Mouse (Mus musculus): Measurements from ENCODE around the gene Thra. TPM values are rescaled to one million over a fixed set of nuclear protein-coding genes. Genes with fewer than 3 reads are reported as not detected.
A peak's percentile ranks its signal among the peaks of the same experiment; 100 is the strongest.

The Thra gene
- total RNA-seq, 2 experiments from 2014 or later: 956 to 985 TPM

DNA sequence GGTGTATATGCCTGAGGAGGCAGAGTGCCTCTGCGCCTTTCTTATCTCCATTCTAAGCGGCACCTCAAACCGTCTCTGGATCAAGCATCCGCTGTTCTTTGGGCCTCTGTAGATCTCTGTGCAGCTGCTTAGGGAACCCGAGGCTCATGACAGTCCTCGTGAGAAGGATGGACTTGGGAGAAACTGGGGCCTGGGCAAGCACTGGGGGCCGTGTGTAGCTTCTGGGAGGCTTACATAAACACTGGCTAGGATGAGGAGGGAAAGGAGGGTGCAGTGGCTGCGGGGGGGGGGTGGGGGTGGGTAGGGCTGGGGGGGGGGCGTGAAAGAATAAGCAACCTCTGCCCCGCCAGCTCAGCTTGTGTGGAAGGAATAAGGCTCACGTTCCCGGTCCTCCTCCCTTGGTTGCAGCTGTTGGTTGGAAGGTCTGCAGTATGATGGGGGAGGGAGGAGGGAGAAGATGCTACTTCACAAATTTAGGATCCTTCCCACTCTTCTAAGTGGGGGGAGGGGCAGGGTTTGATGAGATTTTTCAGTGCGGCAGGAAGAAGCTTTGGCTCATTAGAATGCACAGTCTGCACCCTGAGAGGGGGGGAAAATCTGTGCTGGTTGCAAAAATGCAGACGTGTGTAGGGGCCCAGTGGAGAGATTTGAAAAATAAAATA lies 41.5 kb downstream of the Thra start:
- DNase-seq: no peak

DNA sequence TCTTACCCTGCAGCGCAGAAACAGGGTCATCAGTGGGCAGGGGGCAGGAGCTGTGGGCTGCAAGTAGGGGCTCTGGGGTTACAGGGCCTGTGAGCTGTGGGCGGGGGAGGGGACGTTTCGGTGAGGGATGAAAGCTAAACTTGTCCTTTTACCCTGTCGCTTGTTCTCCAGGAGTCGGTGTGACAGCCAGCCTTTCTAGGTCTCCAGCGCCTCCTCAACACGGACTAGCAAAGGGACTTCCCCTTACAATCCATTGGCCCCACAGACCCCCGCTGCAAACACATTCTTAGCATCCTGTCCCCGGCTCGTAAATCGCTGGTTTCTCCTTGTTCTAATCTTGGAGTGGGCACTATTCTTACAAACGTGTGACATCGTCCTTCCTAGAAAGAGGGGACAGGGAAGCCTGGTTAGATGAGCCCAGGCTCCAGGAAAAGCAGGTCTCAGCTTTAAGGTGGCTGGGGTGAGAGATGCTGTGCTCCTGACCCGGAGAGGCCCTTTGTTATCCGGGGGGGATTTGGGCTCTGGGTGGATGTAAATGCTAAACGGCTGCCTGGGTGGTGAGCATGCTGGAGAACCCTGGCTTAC lies 42.3 kb downstream of the Thra start:
- no peak for DNase-seq

DNA sequence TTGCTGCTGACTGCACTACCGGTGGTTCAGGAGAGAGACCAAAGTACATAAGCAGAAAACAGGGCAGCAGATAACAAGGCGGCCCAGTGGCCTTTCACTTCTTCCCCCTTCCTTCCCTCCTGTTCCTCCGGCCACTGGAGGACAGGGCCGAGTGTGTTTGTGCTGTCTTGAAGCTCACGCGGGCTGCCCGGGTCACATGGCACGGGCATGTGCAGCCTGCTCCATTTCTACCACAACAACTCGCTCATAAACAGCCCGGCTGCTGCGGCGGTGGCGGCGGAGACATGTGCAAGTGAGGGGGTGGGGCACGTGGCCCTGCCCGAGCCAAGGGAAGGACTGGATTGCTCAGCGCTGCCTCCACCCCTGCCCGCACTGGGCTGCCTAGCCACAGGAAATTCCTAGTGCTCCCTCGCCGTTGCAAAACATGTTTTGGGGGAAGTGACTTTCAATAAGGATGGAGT lies 42.8 kb downstream of the Thra start:
- peak; percentile 95 to 97 for DNase-seq

DNA sequence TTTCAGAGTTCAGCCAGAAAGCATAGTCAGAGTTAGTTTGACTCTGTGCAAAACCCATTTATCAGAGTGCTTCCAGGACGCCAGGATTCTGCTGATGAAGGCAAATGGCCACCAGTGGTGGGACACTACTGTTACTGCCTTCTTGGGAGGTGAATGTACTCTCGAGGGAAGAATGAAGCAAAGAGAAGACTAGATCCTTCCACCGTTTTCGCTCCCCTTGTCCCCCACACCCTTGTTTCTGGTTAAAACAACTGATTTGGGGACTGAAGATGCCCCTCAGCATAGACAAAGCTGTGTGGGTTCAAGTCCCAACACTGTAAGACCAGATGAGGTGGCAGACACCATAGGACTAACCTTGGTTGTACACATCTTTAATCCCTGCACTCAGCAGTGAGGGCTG lies 43.7 kb downstream of the Thra start:
- no peak for DNase-seq

DNA sequence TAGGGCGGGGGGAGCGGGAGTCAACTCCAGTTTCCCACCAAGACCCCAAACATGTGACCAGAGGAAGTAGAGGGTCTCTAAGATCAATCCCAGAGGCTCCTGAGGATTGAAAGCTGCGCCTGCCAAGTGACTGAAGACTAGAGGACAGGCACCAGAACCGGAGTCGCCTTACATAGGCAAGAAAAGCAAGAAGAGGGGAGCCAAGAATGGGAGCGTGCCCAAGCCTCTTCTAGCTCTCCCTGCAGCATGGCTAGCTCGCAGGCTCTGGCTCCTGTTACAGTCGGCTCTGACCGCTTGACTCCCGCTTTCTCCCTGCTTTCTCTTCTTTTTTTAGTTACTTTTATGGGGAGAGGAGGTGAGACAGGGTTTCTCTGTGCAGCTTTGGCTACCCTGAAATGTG lies 44.8 kb downstream of the Thra start:
- no peak for DNase-seq

DNA sequence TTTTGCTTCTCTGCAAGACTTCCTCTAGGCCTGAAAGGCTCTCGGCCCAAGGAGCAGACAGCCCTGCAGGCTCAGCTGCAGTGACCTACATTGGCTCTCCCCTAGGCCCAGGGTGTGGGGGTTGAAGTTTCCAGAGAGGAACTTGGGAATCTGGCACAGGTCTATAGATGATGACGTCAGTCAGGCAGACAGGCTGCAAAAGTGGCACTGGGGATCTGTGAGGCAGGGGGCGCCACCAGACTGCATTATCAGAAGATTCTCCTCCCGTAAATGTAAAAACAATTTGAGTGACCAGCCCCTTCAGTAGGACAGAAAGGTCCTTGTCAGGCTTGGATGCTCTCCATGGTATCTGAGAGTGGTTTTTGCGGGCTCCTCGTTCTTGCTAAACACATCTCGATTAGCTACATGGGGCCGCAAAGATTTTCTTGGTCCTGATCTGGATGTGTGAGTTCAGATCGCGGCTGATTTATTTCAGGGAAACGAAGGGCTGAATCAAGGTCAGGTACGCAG lies 45.4 kb downstream of the Thra start:
- DNase-seq: peak; percentile 78 to 79

DNA sequence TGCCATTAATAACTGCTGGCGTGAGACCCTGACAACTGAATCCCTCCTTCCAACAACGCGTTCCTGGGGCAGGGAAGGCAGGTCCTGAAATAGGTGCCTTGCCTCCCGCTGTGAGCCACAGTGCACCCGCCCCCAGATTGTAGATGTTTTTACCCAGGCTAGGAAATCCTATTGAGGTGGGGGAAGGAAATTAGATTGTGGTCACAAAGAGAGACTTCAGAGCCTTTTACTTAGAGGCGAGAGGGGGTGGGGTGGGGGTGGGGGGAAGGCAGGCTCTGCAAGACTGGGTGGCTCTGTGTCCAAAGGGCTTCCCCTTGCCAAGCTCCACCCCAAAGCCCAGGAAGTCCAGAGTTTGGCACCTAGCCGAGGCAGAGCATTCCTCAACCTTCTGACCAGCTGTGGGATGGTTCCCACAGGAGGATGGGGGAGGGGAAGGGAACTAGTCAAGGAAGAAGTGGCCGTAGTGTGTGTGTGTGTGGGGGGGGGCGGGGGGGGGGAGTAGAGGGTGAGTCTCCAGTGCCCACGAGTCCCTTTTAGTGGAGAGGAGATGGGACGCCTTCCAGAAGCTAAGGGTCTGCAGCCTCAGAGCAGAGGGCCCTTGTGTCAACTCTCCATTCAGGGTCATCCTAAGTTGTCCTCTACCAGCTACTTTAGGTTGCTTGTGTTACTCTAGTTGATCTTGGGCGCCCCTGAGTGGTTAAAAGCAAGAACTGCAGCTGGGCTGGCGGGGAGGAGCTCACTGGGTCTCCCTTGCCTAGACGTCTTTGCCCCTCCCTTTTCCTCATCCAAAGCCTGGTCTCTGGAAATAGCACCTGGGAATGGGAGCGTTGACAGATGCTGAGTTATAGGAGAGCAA lies 46.1 kb downstream of the Thra start:
- peak; percentile 94 for DNase-seq

DNA sequence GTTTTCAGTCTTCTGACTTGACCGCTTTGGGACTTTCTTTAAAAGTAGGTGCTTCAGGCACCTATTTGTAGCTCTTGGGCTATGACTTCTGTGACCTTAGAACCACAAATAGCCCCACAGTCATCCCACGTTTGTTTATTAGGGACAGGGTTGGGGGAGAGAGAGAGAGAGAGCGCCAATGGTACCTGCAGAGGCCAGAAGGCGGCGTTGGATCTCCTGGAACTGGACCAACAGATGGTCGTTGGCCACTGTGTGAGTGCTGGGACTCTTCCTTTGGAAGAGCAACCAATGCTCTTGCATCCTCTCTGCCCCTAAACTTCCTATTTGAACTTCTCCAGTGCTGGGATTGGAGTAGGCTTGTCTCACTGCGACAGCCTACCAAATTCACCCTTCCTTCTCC lies 46.8 kb downstream of the Thra start:
- DNase-seq: no peak

DNA sequence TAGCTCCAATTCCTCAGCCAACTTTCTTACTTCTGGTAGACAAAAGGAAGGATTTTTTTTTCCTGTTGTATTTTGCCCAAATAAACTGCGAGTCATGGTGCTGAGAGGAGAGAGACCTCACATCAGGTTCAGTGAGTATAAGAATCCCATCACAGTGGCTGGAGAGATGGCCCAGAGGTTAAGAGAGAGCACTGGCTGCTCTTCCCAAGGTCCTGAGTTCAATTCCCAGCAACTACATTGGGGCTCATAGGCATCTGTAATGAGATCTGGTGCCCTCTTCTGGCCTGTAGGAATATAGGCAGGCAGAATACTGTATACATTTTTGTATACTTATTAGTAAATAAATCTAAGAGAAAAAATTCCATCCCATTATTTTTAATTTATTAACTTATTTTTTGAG lies 47.3 kb downstream of the Thra start:
- no peak for DNase-seq

DNA sequence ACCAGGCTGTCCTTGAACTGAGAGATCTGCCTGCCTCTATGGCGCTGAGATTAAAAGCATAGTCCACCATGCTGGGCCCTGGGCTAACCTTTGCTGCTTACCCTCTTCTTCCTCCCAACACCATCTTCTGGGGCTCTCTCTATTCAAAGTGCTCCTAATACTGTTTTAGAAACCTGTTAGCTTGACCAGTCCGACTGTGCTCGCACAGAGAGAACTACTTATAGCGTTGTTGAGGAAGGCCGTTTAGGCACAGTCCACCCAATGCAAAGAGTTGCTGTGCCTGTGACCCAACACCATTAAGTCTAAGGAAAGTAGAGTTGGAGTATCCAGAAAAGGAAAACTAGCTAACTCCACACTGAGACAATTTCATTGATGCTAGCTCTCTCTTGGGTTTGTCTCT lies 47.7 kb downstream of the Thra start:
- no peak for DNase-seq

DNA sequence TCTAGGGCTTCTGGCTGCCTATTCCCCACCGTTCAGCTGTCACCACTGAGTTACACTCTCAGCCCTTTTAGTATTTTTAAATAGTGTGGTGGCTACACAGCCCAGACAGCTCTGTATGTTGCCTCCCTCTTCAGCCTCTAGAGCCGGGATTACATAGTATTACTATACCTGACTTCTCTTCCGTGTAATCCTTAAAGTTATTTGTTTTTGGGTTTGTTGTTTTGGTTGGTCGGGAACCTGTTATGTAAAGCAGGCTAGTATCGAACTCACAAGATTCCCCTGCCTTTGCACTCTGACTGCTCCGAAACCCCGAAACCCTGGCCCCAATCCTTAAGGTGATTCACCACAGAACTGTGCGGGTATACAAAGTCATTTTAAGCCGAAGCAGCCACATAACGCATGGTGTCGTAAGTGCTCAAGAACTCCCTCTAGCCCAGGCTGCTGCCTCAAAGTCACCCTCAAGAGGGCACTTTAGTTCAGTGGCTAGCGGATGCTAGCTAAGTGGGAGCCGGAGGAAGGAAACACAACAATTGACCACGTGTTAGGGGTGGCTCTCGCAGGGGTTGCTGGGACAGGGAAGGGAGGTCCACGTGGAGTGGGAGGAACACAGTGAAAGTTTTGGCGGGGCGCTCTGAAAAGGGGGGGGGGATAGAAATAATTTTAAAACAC lies 48.2 kb downstream of the Thra start:
- peak; percentile 80 to 83 for DNase-seq

DNA sequence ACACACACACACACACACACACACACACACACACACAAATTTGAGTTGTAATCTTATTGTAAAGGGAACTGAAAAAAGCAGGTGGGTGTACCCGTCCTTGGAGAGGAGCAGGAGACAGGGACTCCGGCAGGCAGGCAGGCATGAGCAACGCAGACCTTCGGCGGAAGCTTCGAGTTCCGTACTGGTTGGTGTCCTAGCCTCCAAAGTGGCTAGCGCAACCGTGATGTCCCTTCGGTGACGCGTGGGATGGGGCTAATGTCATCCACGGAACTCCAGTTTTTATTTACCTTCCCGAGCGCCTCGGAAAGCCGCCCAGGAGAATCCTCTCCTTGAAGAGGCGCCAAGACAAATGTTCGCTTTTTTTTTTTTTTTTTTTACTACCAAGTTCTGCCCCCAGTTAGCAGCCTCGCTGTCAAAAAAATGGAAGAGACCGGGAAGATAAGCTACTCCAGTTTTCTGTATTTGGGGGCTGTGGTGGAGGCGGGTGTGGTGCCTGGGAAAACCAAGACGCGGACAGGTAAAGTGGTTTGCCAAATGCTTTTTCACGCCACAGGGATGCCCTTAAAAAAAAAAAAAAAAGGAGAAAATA lies 48.9 kb downstream of the Thra start:
- no peak for DNase-seq

DNA sequence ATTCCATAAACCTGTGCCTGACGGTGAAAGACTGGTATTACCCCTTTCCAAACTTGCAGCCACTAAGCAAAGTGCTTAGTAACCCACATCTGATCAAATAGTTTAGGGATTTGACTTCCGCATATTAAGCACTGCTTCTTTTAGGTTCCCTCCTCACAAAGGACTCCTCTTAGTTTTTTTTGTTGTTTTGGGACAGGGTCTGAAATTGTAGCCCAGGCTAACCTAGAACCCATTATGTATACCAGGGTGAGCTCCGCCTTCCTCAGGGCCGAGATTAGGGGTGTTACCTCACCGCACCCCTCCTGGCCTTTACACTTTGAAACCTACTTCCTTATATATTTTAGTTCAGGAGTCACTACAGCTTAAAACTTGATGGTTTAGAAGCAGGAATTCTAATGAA lies 49.4 kb downstream of the Thra start:
- DNase-seq: no peak

DNA sequence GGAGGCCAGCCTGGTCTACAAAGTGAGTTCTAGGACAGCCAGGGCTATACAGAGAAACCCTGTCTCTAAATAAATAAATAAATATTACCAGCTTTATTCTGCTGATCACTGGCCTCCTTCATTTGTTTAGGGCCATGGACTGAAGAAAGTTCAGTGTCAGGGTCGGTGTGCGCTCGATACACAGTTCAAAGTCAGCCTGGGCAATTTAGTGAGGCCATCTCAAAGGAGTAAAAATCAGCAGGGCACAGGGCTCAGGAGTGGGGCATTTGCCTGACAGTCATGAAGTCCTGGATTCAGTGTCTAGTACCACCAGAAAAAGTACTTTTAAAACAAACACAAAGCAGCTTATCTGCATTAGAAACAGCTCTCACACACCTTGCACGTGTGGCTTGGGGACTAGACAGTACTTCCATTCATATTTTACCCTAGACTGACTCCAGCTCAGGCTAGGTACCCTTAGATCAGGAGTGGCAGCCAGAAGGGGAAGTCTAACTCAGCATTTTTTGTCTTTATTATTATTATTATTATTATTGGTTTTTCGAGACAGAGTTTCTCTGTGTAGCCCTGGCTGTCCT lies 50.3 kb downstream of the Thra start:
- no peak for DNase-seq

DNA sequence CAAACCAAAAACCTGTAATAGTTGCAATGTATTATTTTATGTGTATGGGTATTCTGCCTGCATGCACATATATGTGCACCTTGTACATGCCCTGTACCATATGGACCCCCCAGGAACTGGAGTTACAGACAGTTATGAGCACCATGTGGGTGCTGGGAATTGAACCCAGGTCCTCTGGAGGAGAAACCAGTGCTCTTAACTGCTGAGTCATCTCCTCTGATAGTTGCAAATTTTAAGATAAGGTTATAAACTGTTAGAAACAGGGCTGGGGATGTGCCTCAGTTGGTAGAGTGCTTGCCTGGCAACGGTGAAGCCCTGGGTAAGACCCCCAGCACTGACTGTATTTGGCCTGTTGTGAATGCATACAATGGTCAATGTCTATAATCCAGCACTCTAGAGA lies 51.0 kb downstream of the Thra start:
- no peak for DNase-seq

DNA sequence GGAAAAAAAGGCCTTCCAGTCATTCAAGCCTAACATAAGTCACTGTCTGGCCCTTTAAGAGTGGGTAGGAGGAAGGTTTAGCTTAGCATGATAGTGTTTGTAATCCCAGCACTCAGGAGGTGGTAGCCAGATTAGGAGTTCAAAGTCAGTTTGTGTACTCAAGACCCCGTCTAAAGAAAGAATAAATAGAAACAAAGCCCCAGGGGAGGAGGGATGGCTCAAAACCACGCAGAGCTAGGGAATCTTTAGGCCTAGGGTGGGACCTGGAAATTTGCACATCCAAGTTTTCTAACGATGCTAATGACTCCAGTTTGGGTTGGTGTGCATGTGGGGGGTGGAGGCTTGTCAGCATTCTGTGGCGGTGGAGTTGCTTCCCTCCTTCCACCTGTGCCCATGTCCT lies 51.6 kb downstream of the Thra start:
- DNase-seq: no peak

DNA sequence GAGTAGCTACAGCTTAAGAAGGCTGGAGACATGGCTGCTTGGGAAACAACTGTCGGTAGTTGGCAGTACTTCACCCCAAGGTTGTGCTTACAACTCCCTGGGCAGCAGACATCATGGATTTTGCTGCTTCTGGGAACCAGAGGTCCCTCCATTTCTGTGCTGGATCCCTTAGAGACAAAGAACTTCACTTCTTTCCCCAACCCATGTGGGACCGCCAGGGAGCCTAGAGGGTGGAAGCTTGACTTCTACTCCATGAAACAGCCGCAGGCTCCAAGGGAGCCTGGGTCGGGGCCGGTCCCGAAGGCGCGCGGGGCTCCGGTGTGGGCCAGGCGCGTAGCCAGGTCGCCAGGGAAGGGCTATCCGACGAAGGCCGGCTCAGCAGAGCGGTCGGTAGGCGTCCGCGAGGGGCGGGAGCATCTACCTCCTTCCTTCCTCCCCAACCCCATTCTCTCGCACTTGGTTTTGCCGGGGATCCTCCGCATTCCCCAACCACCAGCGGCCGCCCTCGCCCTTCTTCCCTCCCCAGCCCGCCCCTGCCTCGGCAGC lies 54.1 kb downstream of the Thra start:
- peak in 1 of 2 experiments; percentile 80 for DNase-seq

DNA sequence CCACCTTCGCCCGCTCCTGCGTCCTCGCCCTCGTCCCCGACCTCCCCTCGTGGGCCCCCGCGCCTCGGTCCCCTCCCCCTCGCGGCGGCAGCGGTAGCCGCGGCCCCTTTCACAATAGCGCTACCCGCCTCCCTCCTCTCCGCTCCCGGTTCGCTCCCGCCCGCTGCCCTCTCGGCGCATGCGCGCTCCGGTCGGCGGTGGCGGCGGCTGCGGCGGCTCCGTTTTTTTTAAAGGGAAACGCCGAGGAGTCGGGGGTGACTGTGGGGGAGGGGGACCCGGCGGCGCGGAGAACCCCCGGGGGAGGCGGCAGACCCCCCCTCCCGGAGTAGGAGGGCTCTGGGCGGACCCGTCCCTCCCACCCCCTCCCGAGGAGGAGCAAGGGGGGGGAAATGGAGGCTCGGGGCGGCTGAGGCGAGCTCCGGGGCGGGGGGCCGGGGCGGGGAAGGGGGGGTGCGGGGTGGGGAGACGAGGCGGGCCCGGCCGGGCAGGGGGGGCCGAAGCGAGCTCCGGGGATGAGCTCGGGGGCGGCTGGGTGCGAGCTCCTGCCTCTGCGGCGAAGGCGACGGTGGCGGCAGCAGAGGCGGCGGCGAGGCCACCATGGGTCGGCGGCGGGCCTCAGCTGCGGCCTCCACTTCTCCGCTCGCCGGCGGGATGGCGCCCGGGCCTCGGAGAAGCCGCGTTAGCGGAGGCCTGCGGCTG lies 54.7 kb downstream of the Thra start, which contains the start of gene Msl1:
Gene Msl1, plus strand, starts transcription at position 502 of the 699 bp plus-strand sequence.
- peak; percentile 89 to 90 for DNase-seq

DNA sequence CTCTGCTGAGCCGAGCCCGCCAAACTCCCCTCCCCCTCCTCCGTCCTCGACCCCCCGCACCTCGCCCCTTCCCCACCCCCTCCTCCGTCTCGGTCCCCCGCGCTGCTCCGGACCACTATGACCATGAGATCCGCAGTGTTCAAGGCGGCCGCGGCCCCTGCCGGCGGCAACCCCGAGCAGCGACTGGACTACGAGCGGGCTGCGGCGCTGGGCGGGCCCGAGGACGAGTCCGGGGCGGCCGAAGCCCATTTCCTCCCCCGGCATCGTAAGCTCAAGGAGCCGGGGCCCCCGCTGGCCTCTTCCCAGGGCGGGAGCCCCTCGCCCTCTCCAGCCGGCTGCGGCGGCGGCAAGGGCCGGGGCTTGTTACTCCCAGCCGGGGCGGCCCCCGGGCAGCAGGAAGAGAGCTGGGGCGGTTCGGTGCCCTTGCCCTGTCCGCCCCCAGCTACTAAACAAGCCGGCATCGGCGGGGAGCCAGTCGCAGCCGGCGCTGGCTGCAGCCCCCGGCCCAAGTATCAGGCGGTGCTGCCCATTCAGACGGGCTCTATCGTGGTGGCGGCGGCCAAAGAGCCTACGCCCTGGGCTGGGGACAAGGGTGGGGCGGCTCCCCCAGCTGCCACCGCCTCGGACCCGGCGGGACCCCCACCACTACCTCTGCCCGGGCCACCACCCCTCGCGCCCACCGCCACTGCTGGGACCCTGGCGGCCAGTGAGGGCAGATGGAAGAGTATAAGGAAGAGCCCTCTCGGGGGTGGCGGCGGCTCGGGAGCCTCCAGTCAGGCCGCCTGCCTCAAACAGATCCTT lies 55.5 kb downstream of the Thra start:
- DNase-seq: peak; percentile 35 to 37
